Mouse (Mus musculus) small intestine, adult 2 months (tissue): ENCODE results near the gene Phf23. TPM values are rescaled to one million over a fixed set of nuclear protein-coding genes. Genes with fewer than 3 reads are reported as not detected.

Experiments used
- H3K27ac ChIP-seq: fragments of 200-500 bp; 2 replicates; pipeline ENCODE4 v1.5.1; 2012; ENCODE audit warnings: low read depth, low read length, control low read depth, inconsistent platforms; ENCODE audit not compliant: insufficient read depth
- H3K27me3 ChIP-seq: fragments of 200-500 bp; 2 replicates; pipeline ENCODE4 v1.6.1; 2012; ENCODE audit warnings: mild to moderate bottlenecking, moderate library complexity, low read length, inconsistent platforms; ENCODE audit not compliant: control insufficient read depth, insufficient read depth
- H3K36me3 ChIP-seq: fragments of 200-500 bp; 2 replicates; pipeline ENCODE4 v1.6.1; 2012; ENCODE audit warnings: mild to moderate bottlenecking, low read length, control low read depth, inconsistent platforms; ENCODE audit not compliant: control insufficient read depth, insufficient read depth
- H3K4me1 ChIP-seq: fragments of 200-500 bp; 2 replicates; pipeline ENCODE4 v1.6.1; 2012; ENCODE audit warnings: low read length, inconsistent platforms, mixed read lengths; ENCODE audit not compliant: control insufficient read depth, insufficient read depth, insufficient read length
- H3K4me3 ChIP-seq: fragments of 200-500 bp; 2 replicates; pipeline ENCODE4 v1.5.1; 2012; ENCODE audit warnings: low read depth, mild to moderate bottlenecking, control low read depth, inconsistent platforms, low read length, moderate library complexity
- CTCF ChIP-seq: fragments of 200-500 bp; IDR thresholded peaks from 2 replicates; pipeline ENCODE4 v1.5.1; 2012; ENCODE audit warnings: low read depth, mild to moderate bottlenecking, control low read depth, inconsistent platforms, low read length, moderate library complexity, mixed read lengths; ENCODE audit not compliant: insufficient replicate concordance, insufficient read length; ENCODE audit errors: extremely low read depth
- POLR2A ChIP-seq: fragments of 200-500 bp; IDR thresholded peaks from 2 replicates; pipeline ENCODE4 v1.6.1; 2012; ENCODE audit warnings: low read depth, mild to moderate bottlenecking, control low read depth, inconsistent platforms, low read length, moderate library complexity
- WGBS: fragments of 180-500 bp; shearing (Covaris S2); methylation state at CpG from one replicate; pipeline ENCODE4 v1.1.7; 2018; 5-methylcytosine and 5-hydroxymethylcytosine counted together
- polyA plus RNA-seq: library from polyadenylated mRNA; depleted of rRNA; stranded (reverse); fragments of >200 nt; gene quantifications from 2 replicates; pipeline ENCODE4 v1.2.3, GENCODE M21; 2012

Gene Phf23
- polyA plus RNA-seq, 1 experiment = 12.4 TPM

DNA sequence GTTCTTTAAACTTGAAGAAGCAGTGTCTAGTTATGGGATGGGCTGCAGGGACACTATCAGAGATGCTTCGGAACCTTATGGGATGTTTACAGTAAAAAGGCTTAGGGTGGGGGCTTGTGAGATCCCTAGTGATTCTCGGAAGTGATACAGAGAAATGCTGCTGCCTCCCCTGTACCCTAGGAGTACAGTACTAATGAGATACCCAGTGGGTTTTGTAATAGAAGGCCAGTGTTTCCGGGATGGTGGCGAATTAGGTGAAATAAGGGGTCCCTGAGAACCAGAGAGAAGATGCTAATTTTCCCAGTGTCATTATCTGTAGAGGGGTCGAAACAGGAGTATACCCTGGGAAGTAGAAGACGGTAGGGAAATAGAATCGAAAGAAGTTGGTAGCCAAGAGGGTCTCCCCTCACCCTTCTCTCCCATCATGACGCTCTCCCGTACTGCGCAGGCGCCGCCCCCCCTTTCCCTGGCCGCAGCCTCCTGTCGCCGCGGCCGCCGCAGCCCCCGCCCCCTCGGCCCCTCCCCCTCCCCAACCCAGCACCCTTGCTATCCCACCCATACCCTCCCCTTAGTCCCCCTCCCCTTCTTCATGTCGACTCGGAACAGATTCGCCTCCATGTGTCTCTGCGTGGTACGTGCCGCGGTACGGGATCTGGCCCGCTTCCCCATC is 28.0 kb downstream of the Phf23 start:
- Histone ChIP-seq H3K4me3 (peak overlapping the region; percentile 27; the same call in 1 of the 2 replicates), H3K4me1 (peaks cover 4% of the 10 kb centered on the region; the same call in 1 of the 2 replicates), H3K27me3 (peaks cover 15% of the 10 kb centered on the region), H3K36me3 (no peaks in the 10 kb centered on the region), H3K27ac (no peak overlapping the region)
- WGBS = 21% methylated on average over 27 of the region's 29 CpGs
- no peak for TF ChIP-seq POLR2A
- TF ChIP-seq CTCF = no peak

DNA sequence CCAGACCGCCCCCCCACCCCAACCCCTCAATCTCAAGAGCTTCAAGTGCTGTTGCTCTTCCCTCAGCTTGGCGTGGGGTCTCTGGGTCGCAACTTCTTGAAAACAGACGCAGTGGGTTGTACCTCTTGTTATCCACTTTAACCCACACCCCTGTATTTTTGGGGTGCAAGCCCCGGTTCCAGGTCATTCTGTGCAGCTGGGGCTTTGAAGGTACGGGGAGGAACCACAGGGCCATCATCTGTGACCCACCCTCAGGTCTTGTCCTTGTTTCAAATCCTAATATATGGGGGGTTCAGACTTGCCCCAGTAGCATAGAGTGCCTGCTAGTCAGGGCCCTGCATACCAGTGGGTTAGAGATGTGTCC is 28.6 kb downstream of the Phf23 start:
- Histone ChIP-seq H3K27ac (no peak overlapping the region), H3K4me3 (peak overlapping the region; percentile 27; the same call in 1 of the 2 replicates), H3K36me3 (no peaks in the 10 kb centered on the region), H3K4me1 (peaks cover 5% of the 10 kb centered on the region), H3K27me3 (peaks cover 15% of the 10 kb centered on the region)
- WGBS = 31% methylated on average over 6 of the region's 6 CpGs
- TF ChIP-seq POLR2A = no peak
- no peak for TF ChIP-seq CTCF

DNA sequence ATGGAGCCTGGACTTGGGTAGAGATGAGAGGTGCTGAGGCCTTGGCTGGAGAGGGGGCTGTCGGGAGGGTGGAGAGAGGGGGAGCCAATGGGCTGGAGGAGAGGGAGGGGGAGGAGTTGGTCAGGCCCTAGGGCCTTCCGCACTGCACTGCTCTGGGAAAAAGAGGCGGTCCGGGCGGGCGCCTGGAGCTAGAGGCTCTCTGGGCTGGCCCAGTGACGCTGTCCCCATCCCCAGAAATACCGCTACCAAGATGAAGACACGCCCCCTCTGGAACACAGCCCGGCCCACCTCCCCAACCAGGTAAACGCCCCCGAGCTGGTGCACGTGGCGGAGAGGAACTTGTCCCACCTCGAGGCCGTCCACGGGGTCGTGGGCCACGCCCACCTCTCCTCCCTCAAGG is 31.1 kb downstream of the Phf23 start:
- Histone ChIP-seq H3K27me3 (peaks cover 15% of the 10 kb centered on the region), H3K4me1 (peaks cover 10% of the 10 kb centered on the region), H3K4me3 (peak overlapping the region; percentile 32), H3K36me3 (no peaks in the 10 kb centered on the region), H3K27ac (no peak overlapping the region)
- 20% methylated on average over 19 of the region's 19 CpGs for WGBS
- TF ChIP-seq CTCF (no peak), POLR2A (no peak)

DNA sequence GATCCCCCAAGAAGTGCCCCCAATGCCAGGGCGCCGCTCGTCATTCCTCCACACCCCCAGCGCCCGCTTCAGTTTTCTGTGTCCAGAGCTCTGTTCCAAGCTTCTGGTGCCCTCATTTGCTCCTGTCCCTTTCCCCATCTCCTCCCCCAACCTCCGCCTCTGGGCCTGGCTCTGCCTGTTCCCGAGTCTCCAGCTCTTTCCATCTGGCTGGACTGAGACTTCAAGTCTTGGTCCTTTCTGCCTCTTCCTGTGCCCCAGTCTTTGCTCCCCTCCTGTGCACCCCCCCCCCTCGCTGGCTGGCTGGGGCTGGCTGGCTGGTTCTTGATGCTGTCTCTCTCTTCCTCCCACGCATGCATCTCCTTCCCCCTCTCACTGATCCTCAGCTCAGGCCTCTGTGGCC is 31.8 kb downstream of the Phf23 start:
- H3K4me3 ChIP-seq = peak overlapping the region; percentile 0; the same call in 1 of the 2 replicates
- peaks cover 15% of the 10 kb centered on the region for H3K27me3 ChIP-seq
- no peak for TF ChIP-seq POLR2A
- TF ChIP-seq CTCF = no peak
- 60% methylated on average over 9 of the region's 9 CpGs for WGBS
- H3K36me3 ChIP-seq = no peaks in the 10 kb centered on the region
- peaks cover 10% of the 10 kb centered on the region for H3K4me1 ChIP-seq
- no peak overlapping the region for H3K27ac ChIP-seq

GRCm38 (mm10) chr11:70028401-70029129 is 33.0 kb downstream of the Phf23 start:
- Histone ChIP-seq H3K4me3 (no peak overlapping the region), H3K36me3 (no peaks in the 10 kb centered on the region), H3K4me1 (peaks cover 10% of the 10 kb centered on the region), H3K27ac (peak overlapping the region; percentile 15; the same call in 1 of the 2 replicates), H3K27me3 (peaks cover 12% of the 10 kb centered on the region)
- TF ChIP-seq POLR2A (no peak), CTCF (no peak)
- 21% methylated on average over 12 of the region's 12 CpGs for WGBS

GRCm38 (mm10) chr11:70029130-70029801 is 33.7 kb downstream of the Phf23 start:
- Histone ChIP-seq H3K4me1 (peaks cover 10% of the 10 kb centered on the region), H3K27ac (peak overlapping the region; percentile 15; the same call in 1 of the 2 replicates), H3K4me3 (peak overlapping the region; percentile 19), H3K36me3 (no peaks in the 10 kb centered on the region), H3K27me3 (peaks cover 7% of the 10 kb centered on the region; the same call in 1 of the 2 replicates)
- TF ChIP-seq POLR2A = no peak
- no peak for TF ChIP-seq CTCF
- WGBS = 5% methylated on average over 20 of the region's 20 CpGs
